Mouse (Mus musculus) liver, adult 2 months (tissue): ENCODE results near the gene Robo2.

ENCODE experiments used
- CTCF ChIP-seq: fragments of 200-500 bp; IDR thresholded peaks from 2 replicates; pipeline ENCODE4 v1.5.1; 2011; ENCODE audit warnings: low read depth, low read length, control low read depth
- POLR2A ChIP-seq: fragments of 200-500 bp; IDR thresholded peaks from 2 replicates; pipeline ENCODE4 v1.6.1; 2011; ENCODE audit warnings: low read length, control low read depth; ENCODE audit not compliant: insufficient read depth; ENCODE audit errors: extremely low read depth

DNA sequence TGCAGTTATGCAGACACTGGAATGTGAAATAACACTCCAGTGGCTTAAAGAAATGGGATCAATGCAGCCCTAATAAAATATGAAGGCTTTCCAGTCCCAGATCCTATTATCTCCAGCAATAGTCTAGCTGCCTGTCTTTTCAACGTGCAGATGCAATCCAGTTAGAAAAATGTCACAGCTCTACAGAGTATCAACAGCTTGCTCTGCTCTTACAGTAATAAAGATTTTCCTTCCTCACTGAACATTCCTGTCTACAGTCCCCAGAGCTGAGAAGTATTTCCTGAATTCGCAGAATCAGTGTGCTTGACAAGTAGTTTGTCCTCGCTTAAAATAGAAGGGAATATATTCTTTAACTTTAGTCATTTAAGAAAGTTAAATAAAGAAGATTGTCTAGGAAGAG, 533.7 kb downstream of the Robo2 start:
- no peak for TF ChIP-seq CTCF
- no peak for TF ChIP-seq POLR2A
